Mouse (Mus musculus) hindbrain, embryonic 16.5 days (tissue): ENCODE data around the gene Gm11487. TPM values are rescaled to one million over a fixed set of nuclear protein-coding genes. Genes with fewer than 3 reads are reported as not detected.
"Not testable (repeated sequence)": the region's sequence is repeated elsewhere in the genome, so short reads cannot be mapped to it uniquely, and the experiment has no call there.

Source experiments
- ATAC-seq: fragments of 200-750 bp; cut with Nextera tagmentation; 2 replicates; pipeline ENCODE4 v1.8.0; 2017; ENCODE audit warnings: moderate TSS enrichment, moderate library complexity
- H3K27ac ChIP-seq: fragments of 300-500 bp; sonication (generic); 2 replicates; pipeline ENCODE4 v1.5.1; 2014; ENCODE audit warnings: low read depth, mild to moderate bottlenecking, control low read depth, low read length, moderate library complexity
- H3K27me3 ChIP-seq: fragments of 300-500 bp; sonication (generic); replicated peaks from 2 replicates; pipeline ENCODE4 v1.6.1; 2014; ENCODE audit warnings: low read length; ENCODE audit not compliant: control insufficient read depth, insufficient read depth
- H3K36me3 ChIP-seq: fragments of 300-500 bp; sonication (generic); 2 replicates; pipeline ENCODE4 v1.6.1; 2014; ENCODE audit warnings: mild to moderate bottlenecking, low read length, moderate library complexity, mixed read lengths; ENCODE audit not compliant: control insufficient read depth, insufficient read depth
- H3K4me1 ChIP-seq: fragments of 300-500 bp; sonication (generic); 2 replicates; pipeline ENCODE4 v1.6.1; 2014; ENCODE audit warnings: low read depth, low read length; ENCODE audit not compliant: control insufficient read depth, insufficient read depth
- H3K4me2 ChIP-seq: fragments of 300-500 bp; sonication (generic); 2 replicates; pipeline ENCODE4 v1.6.1; 2014; ENCODE audit warnings: mild to moderate bottlenecking, low read length, control low read depth, moderate library complexity
- H3K4me3 ChIP-seq: fragments of 300-500 bp; sonication (generic); 2 replicates; pipeline ENCODE4 v1.5.1; 2014; ENCODE audit warnings: mild to moderate bottlenecking, low read length, control low read depth, moderate library complexity
- H3K9ac ChIP-seq: fragments of 300-500 bp; sonication (generic); 2 replicates; pipeline ENCODE4 v1.6.1; 2014; ENCODE audit warnings: low read depth, mild to moderate bottlenecking, control low read depth, low read length, moderate library complexity
- H3K9me3 ChIP-seq: fragments of 300-500 bp; sonication (generic); 2 replicates; pipeline ENCODE4 v1.6.1; 2014; ENCODE audit warnings: mild to moderate bottlenecking, low read length, moderate library complexity; ENCODE audit not compliant: control insufficient read depth
- WGBS: fragments of 180-500 bp; shearing (Covaris S2); extraction: QIAGEN DNeasy Blood & Tissue Kit; methylation state at CpG from one replicate; pipeline ENCODE4 v1.1.7; 2014; 5-methylcytosine and 5-hydroxymethylcytosine counted together
- polyA plus RNA-seq: library from polyadenylated mRNA; unstranded; fragments of >200 nt; fragmentation: Nextera tagmentation; extraction: Ambion mirVana; gene quantifications from 2 replicates; pipeline ENCODE4 v1.2.1, GENCODE M21; 2015

The Gm11487 gene
- not detected in 2 replicates for polyA plus RNA-seq

DNA sequence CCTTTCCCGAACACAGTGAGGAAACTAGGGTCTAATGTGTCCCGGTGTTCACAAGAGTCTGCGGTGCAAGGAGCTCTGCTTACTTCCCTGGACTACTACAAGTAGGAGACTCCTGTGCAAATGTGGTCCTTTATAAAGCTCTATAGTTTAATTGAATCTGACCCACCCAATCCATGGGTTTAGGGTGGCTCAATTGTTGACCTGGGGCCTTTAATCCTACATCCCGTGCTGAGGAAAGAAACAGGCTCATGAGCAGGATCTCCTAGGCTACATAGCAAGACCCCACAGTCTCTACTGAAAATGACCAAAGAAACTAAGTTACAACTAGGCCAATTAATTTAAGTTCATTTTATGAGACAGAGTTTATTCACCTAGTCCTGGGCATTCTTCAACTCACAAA is at the start of gene Gm11487:
TSS of gene Gm11487 (minus strand) at position 101 of the 400 bp plus-strand sequence.
- not testable (repeated sequence) for H3K36me3 ChIP-seq, H3K27ac ChIP-seq, H3K9me3 ChIP-seq, H3K4me1 ChIP-seq, H3K9ac ChIP-seq, ATAC-seq, H3K4me3 ChIP-seq, H3K4me2 ChIP-seq, H3K27me3 ChIP-seq
- WGBS = 94% methylated on average over 4 of the region's 4 CpGs

GRCm38 (mm10) chr4:73444715-73445114 is 39.8 kb upstream of the Gm11487 start:
- WGBS = 61% methylated on average over 7 of the region's 7 CpGs
- no peaks in the 10 kb centered on the region for H3K27me3 ChIP-seq
- no peaks in the 10 kb centered on the region for H3K4me1 ChIP-seq
- H3K4me2 ChIP-seq = no peak overlapping the region
- no peak overlapping the region for H3K4me3 ChIP-seq
- ATAC-seq = no peak
- H3K27ac ChIP-seq = no peak overlapping the region
- H3K36me3 ChIP-seq = no peaks in the 10 kb centered on the region
- H3K9me3 ChIP-seq = no peaks in the 10 kb centered on the region
- H3K9ac ChIP-seq = no peak overlapping the region

- Histone ChIP-seq H3K36me3 (no peaks in the 10 kb centered on the region), H3K9me3 (no peaks in the 10 kb centered on the region), H3K4me2 (no peak overlapping the region), H3K27ac (no peak overlapping the region), H3K9ac (no peak overlapping the region), H3K4me3 (no peak overlapping the region), H3K27me3 (no peaks in the 10 kb centered on the region), H3K4me1 (no peaks in the 10 kb centered on the region)
- WGBS = 46% methylated on average over 1 of the region's 1 CpGs
- ATAC-seq = no peak
Observed at GRCm38 (mm10) chr4:73442568-73442967, 37.7 kb upstream of the Gm11487 start.

DNA sequence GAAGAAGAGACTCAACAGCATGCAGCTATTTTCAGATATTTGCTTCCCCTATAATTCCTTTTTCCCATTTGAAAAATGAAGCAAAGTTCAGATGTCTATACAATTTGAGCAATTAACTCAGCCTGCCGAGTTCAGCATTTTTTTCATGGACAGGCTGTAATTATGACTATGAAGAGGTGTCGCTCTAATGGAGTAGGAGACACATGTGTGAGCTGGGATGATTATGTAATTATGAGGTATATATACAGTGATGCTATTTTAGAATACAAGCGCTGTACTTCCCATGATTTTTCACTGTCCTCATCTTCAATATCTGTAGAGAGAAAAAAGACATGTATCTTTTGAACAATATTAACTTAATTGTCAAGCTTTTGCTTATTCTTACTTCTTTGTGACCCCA is 21.0 kb upstream of the Gm11487 start:
- Histone ChIP-seq H3K36me3 (no peaks in the 10 kb centered on the region), H3K9ac (no peak overlapping the region), H3K27me3 (no peaks in the 10 kb centered on the region), H3K4me2 (no peak overlapping the region), H3K4me1 (no peaks in the 10 kb centered on the region), H3K4me3 (no peak overlapping the region), H3K9me3 (no peaks in the 10 kb centered on the region), H3K27ac (no peak overlapping the region)
- WGBS = 83% methylated on average over 3 of the region's 3 CpGs
- ATAC-seq = no peak

GRCm38 (mm10) chr4:73423049-73423448 is 18.2 kb upstream of the Gm11487 start:
- WGBS = 96% methylated on average over 12 of the region's 12 CpGs
- Histone ChIP-seq H3K27me3 (no peaks in the 10 kb centered on the region), H3K4me1 (no peaks in the 10 kb centered on the region), H3K4me3 (no peak overlapping the region), H3K9ac (no peak overlapping the region), H3K9me3 (no peaks in the 10 kb centered on the region), H3K27ac (no peak overlapping the region), H3K36me3 (no peaks in the 10 kb centered on the region), H3K4me2 (no peak overlapping the region)
- ATAC-seq = no peak

DNA sequence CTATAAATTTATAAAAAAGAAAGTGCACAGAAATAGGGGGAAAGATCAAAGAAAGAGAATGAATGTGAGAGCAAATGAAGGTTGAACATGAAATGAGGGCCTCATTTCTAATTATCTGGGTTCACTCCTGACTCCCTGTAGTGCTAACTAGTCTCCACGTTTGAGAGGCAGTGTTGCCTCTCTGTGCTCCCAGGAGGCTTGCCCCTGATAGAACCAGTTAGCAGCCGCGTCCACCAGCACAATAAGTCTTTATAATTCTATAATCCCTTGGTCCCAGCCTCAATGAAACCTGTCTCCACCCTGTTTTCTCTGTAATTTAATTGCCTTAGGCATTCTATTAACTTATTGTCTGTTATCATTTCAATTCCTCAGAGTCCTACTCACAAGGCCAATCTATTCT is 38.3 kb downstream of the Gm11487 start:
- H3K27ac ChIP-seq = no peak overlapping the region

More for the DNA sequence above, 38.3 kb downstream of the Gm11487 start:
- no peaks in the 10 kb centered on the region for H3K4me1 ChIP-seq
- no peak overlapping the region for H3K9ac ChIP-seq
- WGBS = 22% methylated on average over 3 of the region's 3 CpGs
- no peak for ATAC-seq
- H3K4me3 ChIP-seq = no peak overlapping the region
- no peak overlapping the region for H3K4me2 ChIP-seq
- H3K9me3 ChIP-seq = no peaks in the 10 kb centered on the region
- no peaks in the 10 kb centered on the region for H3K36me3 ChIP-seq
- H3K27me3 ChIP-seq = no peaks in the 10 kb centered on the region

Other genes with a start within 250 kb of the Gm11487 start
- not detected in 2 replicates for gene Gm11238, start 202.8 kb upstream of the Gm11487 start, polyA plus RNA-seq
- not detected in 2 replicates for gene Gm11237, start 217.9 kb upstream of the Gm11487 start, polyA plus RNA-seq
- not detected in 2 replicates for gene Gm11236, start 233.0 kb upstream of the Gm11487 start, polyA plus RNA-seq